Mouse (Mus musculus): ENCODE data around the gene Gan.

Gene Gan

GRCm38 (mm10) chr8:117158135-117158761 is at the start of gene Gan:
TSS of gene Gan (plus strand) at chr8:117158135.
- peak; percentile 59 to 81 for DNase-seq (ENCODE audit: low spot score in 2 of 2)

GRCm38 (mm10) chr8:117109018-117109711 is 48.8 kb upstream of the Gan start:
- peak in 1 of 2 experiments; percentile 72 for DNase-seq (ENCODE audit: low spot score in 2 of 2)

DNA sequence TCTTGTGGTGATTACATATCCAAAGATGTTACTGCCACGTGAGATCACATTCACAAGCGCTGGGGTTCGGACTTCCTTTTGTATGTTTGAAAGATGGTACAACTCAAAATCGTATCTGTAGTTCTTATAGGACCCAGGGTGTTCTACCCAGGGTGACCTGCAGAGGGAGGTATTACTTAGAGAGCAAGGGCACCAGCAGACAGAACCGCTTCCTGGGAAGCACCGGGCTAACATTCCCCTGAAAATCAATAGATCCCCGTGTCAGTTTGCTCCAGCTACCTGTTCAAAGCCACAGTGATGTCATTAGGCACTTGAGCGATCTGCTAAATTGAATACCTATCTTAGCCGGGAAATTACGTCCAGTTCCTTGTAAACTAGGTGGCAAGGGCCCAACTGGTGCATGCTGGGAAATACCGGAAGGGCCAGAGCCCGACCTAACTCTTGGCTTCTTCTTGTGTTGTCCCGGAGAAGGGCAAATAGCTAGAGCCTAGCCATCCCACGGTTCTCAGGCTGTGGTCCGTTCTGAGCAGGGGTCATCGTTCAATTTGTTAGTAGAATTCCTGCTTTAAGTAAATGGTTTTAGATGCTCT is 48.0 kb upstream of the Gan start:
- peak; percentile 58 to 79 for DNase-seq (ENCODE audit: low spot score in 2 of 2)

DNA sequence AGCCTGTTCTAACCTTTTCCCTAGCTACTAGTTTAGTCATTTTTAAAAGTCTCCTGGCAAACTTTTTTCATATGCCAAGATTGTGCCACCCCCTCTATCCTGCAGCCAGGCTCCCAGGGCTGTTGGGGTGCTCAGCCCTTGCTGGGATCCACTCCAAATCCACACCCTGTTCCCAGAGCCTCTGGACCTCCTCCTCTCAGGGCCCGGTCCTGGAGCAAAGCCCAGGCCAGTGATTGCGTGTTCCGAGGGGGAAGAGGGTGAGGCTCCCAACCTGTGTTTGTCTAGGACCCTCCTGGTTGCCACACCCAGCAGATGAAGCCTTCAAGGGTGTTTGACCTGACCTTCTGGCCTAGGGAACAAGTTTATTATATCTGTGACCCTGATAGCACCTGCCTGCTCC is 46.3 kb upstream of the Gan start:
- no peak for DNase-seq (ENCODE audit: low spot score in 2 of 2)

DNA sequence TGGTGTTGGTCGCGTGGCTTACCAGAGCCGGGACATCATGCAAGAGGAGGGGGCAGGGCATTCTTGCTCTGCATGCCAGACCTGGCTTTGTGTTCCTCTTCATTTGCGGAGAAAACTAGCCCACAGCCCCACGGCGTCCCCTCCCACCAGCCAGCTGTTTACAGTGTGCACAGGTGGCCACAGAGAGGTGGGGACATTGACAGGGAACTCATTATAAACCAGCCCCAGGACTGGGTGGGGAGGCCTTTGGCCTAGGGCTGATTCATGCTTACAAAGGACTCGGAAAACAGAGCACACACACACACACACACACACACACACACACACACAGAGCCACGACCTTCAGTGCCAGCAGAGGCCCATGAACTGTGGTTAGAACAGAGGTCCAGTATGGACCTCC is 45.7 kb upstream of the Gan start:
- DNase-seq (ENCODE audit: low spot score in 2 of 2): no peak

DNA sequence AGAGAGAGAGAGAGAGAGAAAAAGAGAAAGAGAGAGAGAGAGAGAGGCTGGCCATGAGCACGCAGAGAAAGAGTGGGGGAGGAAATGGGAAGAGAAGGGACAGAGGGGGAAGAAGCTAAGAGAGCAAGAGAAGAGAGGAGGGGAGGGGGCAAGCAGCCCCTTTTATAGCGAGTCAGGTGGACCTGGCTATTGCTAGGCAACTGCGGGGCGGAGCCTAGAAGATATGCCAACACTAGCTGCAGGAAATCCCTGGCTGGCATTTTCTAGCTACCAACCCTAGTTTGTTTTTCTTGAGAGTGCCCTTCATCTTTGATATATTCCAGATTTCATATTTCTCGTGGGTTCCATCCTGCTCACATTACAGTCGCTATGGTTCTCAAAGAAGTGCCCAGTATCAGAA is 42.8 kb upstream of the Gan start:
- DNase-seq (ENCODE audit: low spot score in 2 of 2): no peak

DNA sequence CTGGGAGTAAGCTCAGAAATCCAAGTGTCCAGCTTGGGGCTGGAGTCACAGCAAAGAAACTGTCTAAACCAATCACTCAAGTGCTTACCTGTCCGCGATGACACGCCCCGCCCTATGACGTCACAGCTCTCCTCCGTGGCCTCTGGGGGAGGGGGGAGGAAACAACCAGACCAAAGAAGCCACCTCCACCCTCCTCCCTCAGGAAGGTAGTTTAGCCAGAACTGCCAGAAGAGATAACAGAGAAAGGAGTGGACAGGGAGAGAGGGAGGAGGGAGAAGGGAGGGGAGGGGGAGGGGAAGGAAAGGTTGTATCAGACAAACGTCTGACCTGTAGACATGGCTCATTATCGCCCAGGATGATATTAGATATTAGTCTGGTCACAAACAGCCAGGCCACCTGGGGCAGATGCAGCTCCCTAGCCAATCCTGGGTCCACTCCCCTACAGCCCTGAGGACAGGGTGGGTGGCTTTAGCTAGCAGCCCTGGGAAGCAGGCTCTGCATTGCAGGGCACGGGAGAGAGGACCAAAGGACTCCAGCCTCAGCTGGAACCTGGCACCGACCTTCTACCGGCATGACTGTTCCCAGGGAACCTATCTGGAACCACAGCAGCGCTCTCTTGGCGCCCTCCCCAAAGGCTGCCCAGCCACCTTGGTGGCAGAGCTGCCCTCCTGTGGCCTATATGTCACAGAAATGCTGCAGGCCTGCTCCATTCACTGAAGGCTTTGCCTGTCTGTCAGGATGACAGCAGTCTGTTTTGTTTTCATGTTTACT is 42.1 kb upstream of the Gan start:
- DNase-seq (ENCODE audit: low spot score in 2 of 2): peak in 1 of 2 experiments; percentile 21

DNA sequence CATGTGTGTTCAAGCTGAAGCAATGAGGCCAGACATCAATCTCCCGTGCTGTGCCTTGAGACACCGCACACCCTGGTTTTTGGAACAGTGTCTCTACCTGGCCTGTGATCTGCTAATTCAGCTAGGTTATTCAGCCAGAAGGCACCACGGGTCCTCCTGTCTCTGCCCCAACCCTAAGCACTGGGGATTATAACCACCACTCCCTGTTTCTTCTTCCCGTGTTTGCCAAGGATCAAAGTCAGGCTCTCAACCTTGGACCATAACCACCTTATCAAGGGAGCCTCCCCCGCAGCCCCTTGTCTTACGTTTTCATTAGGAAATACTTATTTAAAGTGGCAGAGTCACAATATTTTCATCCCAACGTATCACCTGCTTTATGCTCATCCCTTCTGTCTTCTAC is 41.4 kb upstream of the Gan start:
- DNase-seq (ENCODE audit: low spot score in 2 of 2): no peak

DNA sequence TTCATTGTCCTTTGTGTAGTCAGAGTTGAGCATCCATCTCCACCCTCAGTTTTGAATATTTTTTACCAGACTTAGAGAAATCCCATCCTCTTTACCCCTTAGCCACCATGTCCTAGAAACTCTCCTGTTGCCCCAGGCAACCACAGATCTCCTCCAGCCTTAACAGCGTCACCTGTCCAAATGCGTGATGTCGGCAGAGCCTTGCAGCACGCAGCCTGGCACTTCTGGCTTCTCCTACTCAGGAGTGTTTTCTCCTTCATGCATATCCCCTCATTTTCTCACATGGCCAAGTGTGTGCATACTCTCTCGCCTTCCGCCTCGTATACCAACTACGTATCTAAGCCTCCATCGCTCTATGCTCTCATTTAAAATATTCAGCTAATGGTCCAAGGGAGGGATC is 39.5 kb upstream of the Gan start:
- no peak for DNase-seq (ENCODE audit: low spot score in 2 of 2)

GRCm38 (mm10) chr8:117121277-117121676 is 36.7 kb upstream of the Gan start:
- peak in 1 of 2 experiments; percentile 50 for DNase-seq (ENCODE audit: low spot score in 2 of 2)

DNA sequence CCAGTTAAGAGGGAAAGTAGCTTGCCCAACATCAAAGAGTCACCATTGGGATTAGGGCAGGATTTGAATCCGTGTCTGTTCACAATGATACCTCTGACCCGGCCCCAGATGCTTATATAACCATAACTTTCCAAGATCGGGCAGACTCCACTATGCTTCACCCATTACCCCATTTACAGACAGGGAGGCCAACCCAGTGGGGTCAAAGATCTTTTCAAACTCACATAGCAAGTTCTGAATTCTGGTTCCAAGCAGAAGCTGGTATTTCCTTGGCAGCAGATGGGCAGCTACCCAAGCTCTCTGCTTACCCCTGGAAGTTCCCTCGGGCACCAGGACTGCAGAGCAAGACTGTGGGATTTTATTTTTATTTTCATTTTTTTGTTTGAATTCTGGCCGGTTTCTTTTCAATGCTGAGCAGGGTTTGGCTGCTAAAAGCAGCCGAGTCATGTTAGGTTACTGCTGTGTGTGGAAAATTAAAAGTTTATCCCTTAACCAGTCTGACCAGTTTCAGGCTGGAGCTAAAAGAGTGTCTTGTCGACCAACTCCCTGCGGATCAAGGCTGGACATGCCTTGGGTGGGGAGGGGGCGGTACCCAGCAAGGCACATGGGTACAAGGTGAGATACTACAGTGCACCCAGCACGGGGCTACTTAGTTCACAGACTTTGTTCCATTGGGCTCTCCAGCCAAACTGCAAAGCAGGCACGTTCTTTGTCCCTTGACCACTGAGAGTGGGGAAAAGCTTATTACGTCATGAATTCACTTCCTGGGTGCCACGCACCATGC is 33.9 kb upstream of the Gan start:
- DNase-seq (ENCODE audit: low spot score in 2 of 2): no peak

- no peak for DNase-seq (ENCODE audit: low spot score in 2 of 2)
Observed at GRCm38 (mm10) chr8:117125854-117126253, 32.1 kb upstream of the Gan start.

DNA sequence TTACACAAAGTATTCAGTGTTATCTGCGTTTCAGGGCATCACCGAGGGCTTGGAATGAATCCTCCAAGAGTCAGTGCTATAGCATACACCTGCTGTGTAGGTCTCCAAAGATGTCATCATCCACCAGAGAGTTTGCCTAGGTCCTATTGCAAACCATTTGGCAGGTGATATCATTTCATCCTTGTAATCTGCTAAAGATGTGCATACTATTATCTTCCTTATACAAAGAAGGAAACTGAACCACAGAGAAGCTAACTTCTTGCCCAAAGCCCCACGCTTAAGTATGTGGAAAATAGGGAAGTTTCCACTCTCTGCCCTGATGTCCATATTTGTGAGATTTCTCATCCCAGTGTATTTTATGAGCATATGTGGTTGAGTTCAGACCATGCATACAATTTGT is 31.5 kb upstream of the Gan start:
- DNase-seq (ENCODE audit: low spot score in 2 of 2): no peak

GRCm38 (mm10) chr8:117127063-117127462 is 30.9 kb upstream of the Gan start:
- no peak for DNase-seq (ENCODE audit: low spot score in 2 of 2)

DNA sequence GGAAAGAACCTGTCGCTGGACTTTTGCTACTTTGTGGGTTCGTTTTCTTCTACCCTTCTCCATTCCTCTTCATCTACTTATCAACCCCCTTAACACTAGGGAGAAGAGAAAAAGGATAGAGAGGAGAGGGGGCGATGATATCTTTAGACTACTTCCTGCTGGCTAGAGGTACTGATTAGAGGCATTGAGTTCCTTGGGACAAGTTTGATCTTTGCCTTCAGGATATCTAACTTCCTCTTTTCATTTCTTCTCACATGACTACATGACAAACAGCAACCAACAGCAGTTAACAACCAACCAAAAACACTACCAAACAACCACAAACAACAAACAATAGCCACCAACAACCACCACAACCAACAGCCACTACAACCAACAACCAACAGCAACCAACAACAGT is 24.2 kb upstream of the Gan start:
- DNase-seq (ENCODE audit: low spot score in 2 of 2): no peak

DNA sequence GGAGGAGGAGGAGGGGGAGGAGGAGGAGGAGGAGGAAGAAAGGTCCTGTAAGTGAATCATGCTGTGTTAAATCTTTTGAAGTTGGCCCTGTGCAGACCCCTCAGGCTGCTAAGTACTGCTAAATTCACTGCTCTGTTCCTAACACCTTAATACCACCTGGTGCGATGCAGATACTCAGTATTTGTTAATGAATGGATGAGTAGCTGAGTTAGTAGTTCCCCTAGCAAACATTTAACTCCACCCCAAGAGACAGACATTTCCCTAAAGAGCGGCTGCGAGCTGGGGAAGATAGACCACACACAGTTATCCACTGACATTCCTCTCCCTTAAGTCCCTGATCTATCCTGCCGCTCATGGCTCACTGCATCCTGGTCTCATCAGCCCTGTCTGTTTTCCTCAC is 21.6 kb upstream of the Gan start:
- no peak for DNase-seq (ENCODE audit: low spot score in 2 of 2)

DNA sequence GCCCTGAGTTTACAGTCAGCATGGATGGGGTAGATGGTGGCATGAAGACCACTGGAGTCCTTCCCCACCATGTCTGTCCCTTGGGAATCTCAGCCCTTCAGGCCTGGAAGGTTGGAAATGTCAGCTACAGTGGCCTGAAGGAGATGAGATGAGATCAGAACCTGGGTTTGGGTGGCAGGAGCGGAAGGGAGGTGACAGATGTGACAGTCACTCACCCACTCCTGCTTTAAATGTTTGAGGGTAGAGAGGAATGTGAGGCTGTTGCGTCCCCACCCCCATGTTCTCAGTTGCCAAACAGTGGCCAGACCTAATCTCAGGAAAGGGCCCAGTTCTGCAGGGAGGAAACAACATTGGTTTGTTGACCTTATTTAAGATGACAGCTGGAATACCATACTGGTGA is 21.2 kb upstream of the Gan start:
- DNase-seq (ENCODE audit: low spot score in 2 of 2): no peak

DNA sequence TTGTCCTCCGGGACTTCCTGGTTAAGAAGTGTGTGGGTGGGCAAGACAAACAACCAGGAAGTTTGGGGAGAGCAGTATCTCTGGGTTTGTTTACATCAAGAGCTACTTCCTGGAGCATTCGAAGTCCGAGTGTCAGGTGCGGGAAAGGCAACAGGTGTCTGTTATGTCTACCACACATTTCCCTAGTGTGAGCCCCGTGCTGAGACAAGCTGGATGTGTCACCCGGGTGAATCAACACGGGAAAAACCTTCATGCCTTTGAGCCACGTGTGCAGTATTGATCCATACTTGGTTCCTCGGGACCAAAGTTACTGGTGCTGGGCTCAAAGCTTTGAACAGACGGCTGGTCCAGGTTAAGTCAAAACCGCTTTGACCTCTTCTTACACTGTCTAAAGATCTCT is 20.6 kb upstream of the Gan start:
- DNase-seq (ENCODE audit: low spot score in 2 of 2): no peak

DNA sequence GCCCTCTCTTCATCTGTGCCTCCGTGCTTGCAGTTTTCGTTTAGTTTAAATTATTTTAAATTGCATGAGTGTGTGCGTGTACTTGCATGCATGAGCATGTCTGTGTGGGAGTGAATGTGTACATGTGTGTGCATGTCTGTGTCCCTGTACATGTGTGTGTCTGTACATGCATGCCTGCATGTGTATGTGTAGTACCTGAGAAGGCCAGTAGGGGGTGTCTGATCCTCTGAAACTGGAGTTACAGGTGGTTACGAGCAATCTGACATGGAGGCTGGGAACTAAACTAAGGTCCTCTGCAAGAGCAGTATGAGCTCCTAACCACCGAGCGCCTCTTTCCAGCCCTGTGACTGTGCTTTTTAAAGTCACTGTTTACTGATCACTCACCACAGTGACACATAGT is 9.4 kb upstream of the Gan start:
- no peak for DNase-seq (ENCODE audit: low spot score in 2 of 2)

DNA sequence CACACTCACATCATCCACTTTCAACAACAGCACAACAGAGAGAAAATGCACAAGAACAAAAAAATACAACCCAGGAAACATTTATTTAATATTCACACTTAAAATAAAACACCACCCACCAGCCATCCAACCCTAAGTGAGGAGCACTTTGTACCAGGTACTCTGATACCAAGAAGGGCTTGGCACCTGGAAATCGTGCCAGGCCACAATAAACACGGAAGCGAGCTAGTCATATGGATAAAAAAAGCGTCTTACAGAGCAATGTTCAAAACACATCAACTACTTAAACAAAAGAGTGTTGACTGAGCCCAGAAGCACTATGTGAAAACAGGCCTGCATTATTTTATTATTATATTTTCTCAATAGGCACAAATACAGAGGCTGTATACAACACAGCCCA is 1.8 kb upstream of the Gan start:
- no peak for DNase-seq (ENCODE audit: low spot score in 2 of 2)

GRCm38 (mm10) chr8:117156866-117157768 is 818 bp upstream of the Gan start:
- DNase-seq (ENCODE audit: low spot score in 2 of 2): no peak

Data from spleen, postnatal 4 days (tissue).